Mouse (Mus musculus): ENCODE results near the gene Kif3a. TPM values are rescaled to one million over a fixed set of nuclear protein-coding genes. Genes with fewer than 3 reads are reported as not detected.

Kif3a gene
- polyA plus RNA-seq, 1 experiment = 4.5 TPM

GRCm38 (mm10) chr11:53522930-53523329 is 44.2 kb upstream of the Kif3a start:
- 48% methylated on average over 9 of the region's 9 CpGs for WGBS
- Histone ChIP-seq H3K27ac (ENCODE audit: control insufficient read depth, insufficient read depth, low read depth, low read length, poor library complexity) (no peak overlapping the region), H3K4me3 (replicated peaks; ENCODE audit: control insufficient read depth, low read depth, low read length) (no peak overlapping the region), H3K4me1 (ENCODE audit: control insufficient read depth, insufficient read depth, low read length) (peaks cover 1% of the 10 kb centered on the region)
- no peak for TF ChIP-seq POLR2A (IDR thresholded peaks at IDR 0.05; ENCODE audit: borderline replicate concordance, control insufficient read depth, low read depth, low read length)
- no peak for TF ChIP-seq CTCF (IDR thresholded peaks at IDR 0.05; ENCODE audit: control insufficient read depth, insufficient read depth, low read length)

DNA sequence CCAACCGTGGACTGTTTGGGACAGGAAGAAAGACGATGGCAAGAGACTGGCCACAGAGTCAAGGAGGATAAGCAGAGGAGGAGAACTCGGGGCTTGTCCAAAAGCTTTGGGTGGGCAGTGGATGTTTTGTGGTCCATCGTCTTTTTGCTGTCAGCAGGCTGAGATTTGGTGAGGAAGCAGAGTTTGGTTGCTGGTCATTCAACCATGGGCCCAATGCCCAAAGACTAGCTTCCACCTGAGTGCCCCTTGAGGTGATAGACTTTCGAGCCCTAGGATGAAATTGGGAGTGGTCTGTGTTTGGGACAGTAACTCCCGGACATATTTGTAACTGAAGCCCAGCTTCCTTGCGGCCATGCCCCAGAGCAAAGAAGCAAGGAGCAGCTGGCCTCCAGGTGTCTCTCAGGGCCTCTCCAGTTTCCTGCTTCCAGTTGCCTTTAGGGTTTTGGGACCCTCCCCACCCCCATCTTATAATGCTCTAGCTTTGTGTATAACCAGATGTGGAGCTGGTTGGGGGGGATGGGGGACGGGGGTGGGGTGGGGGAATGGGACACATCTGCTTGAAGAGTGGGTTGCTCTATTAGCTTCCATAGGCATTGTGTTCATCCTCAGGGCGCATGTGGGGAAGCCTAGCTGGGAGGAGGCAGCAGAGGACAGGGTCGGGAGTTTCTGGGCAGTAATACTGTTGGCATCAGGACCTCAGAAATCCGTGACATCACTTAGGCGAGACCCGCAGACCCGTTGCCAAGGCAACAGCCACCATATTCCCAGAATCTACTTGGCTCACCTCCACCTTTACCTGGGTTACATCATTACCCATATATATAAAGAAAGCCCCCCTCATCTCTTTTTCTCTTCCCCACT is 43.4 kb upstream of the Kif3a start:
- H3K27ac ChIP-seq (ENCODE audit: control insufficient read depth, insufficient read depth, low read depth, low read length, poor library complexity) = no peak overlapping the region
- no peak overlapping the region for H3K4me3 ChIP-seq (replicated peaks; ENCODE audit: control insufficient read depth, low read depth, low read length)
- TF ChIP-seq CTCF (IDR thresholded peaks at IDR 0.05; ENCODE audit: control insufficient read depth, insufficient read depth, low read length) = no peak
- TF ChIP-seq POLR2A (IDR thresholded peaks at IDR 0.05; ENCODE audit: borderline replicate concordance, control insufficient read depth, low read depth, low read length) = no peak
- WGBS = 83% methylated on average over 14 of the region's 14 CpGs
- H3K4me1 ChIP-seq (ENCODE audit: control insufficient read depth, insufficient read depth, low read length) = peaks cover 1% of the 10 kb centered on the region

GRCm38 (mm10) chr11:53524905-53525304 is 42.3 kb upstream of the Kif3a start:
- no peak overlapping the region for H3K27ac ChIP-seq (ENCODE audit: control insufficient read depth, insufficient read depth, low read depth, low read length, poor library complexity)
- H3K4me3 ChIP-seq (replicated peaks; ENCODE audit: control insufficient read depth, low read depth, low read length) = no peak overlapping the region
- no peaks in the 10 kb centered on the region; the same call in none of the 2 replicates for H3K4me1 ChIP-seq (ENCODE audit: control insufficient read depth, insufficient read depth, low read length)
- TF ChIP-seq CTCF (IDR thresholded peaks at IDR 0.05; ENCODE audit: control insufficient read depth, insufficient read depth, low read length) = peak; percentile 63
- TF ChIP-seq POLR2A (IDR thresholded peaks at IDR 0.05; ENCODE audit: borderline replicate concordance, control insufficient read depth, low read depth, low read length) = no peak
- WGBS = 78% methylated on average over 6 of the region's 6 CpGs

DNA sequence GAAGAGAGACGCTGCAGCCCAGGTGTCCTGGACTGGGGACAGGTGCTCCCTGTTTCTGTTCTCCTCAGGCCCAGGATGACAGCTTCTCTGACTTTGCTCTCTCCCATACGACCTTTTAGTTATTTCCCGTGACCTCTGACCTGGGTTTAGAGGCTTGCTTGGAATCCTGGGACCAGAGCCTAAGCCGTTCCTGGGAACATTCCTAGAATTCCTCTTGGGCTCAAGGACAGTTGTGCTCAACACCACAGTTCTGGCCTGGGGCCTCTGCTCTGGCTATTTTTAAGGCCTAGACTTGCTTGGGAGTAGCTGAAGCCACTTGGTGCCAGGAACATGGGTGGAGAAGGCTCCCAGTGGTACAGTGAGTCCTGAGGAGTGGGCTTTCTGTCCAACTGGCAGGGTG is 41.7 kb upstream of the Kif3a start:
- H3K4me3 ChIP-seq (replicated peaks; ENCODE audit: control insufficient read depth, low read depth, low read length) = no peak overlapping the region
- TF ChIP-seq CTCF (IDR thresholded peaks at IDR 0.05; ENCODE audit: control insufficient read depth, insufficient read depth, low read length) = no peak
- TF ChIP-seq POLR2A (IDR thresholded peaks at IDR 0.05; ENCODE audit: borderline replicate concordance, control insufficient read depth, low read depth, low read length) = no peak
- WGBS = 88% methylated on average over 4 of the region's 4 CpGs
- no peak overlapping the region for H3K27ac ChIP-seq (ENCODE audit: control insufficient read depth, insufficient read depth, low read depth, low read length, poor library complexity)
- H3K4me1 ChIP-seq (ENCODE audit: control insufficient read depth, insufficient read depth, low read length) = no peaks in the 10 kb centered on the region; the same call in none of the 2 replicates

GRCm38 (mm10) chr11:53528397-53529252 is 38.6 kb upstream of the Kif3a start:
- no peak overlapping the region for H3K4me3 ChIP-seq (replicated peaks; ENCODE audit: control insufficient read depth, low read depth, low read length)
- WGBS = 50% methylated on average over 9 of the region's 9 CpGs
- H3K4me1 ChIP-seq (ENCODE audit: control insufficient read depth, insufficient read depth, low read length) = no peaks in the 10 kb centered on the region; the same call in 1 of the 2 replicates
- H3K27ac ChIP-seq (ENCODE audit: control insufficient read depth, insufficient read depth, low read depth, low read length, poor library complexity) = no peak overlapping the region
- no peak for TF ChIP-seq CTCF (IDR thresholded peaks at IDR 0.05; ENCODE audit: control insufficient read depth, insufficient read depth, low read length)
- TF ChIP-seq POLR2A (IDR thresholded peaks at IDR 0.05; ENCODE audit: borderline replicate concordance, control insufficient read depth, low read depth, low read length) = no peak

DNA sequence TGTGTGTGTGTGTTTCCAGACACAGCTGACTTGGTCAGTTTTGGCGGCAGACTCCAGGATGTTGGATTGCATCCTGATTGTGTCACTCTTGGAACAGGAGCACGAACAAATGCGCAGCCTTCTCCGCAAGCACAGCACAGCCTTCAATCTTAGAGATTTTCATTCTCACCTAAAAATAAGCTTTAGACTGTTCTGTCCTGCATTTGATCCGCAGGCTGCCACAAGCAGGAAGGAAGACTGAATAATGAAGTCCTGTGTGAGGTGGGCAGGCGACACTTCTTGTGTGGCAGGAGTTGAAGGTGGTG is 38.0 kb upstream of the Kif3a start:
- 53% methylated on average over 6 of the region's 6 CpGs for WGBS
- TF ChIP-seq POLR2A (IDR thresholded peaks at IDR 0.05; ENCODE audit: borderline replicate concordance, control insufficient read depth, low read depth, low read length) (no peak), CTCF (IDR thresholded peaks at IDR 0.05; ENCODE audit: control insufficient read depth, insufficient read depth, low read length) (no peak)
- no peaks in the 10 kb centered on the region; the same call in 1 of the 2 replicates for H3K4me1 ChIP-seq (ENCODE audit: control insufficient read depth, insufficient read depth, low read length)
- no peak overlapping the region for H3K4me3 ChIP-seq (replicated peaks; ENCODE audit: control insufficient read depth, low read depth, low read length)
- no peak overlapping the region for H3K27ac ChIP-seq (ENCODE audit: control insufficient read depth, insufficient read depth, low read depth, low read length, poor library complexity)

DNA sequence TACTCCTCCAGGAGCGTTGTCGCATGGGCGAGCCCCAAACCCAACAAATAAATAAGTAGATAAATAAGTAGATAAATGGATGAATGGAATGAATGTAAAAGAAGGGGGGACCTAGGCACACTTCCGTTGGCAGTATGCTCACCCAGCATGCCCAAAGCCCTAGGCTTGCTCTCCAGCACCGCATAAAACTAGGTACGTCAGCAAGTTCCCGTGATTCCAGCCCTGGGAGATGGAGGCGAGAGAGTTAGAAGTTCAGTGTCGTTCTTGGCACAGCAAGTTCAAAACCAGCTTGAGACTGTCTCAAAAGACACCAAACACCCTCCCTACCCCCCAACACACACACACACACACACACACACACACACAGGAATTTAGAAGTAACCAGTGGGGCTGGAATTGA is 37.2 kb upstream of the Kif3a start:
- WGBS = 95% methylated on average over 9 of the region's 9 CpGs
- Histone ChIP-seq H3K27ac (ENCODE audit: control insufficient read depth, insufficient read depth, low read depth, low read length, poor library complexity) (no peak overlapping the region), H3K4me3 (replicated peaks; ENCODE audit: control insufficient read depth, low read depth, low read length) (no peak overlapping the region), H3K4me1 (ENCODE audit: control insufficient read depth, insufficient read depth, low read length) (no peaks in the 10 kb centered on the region; the same call in 1 of the 2 replicates)
- TF ChIP-seq POLR2A (IDR thresholded peaks at IDR 0.05; ENCODE audit: borderline replicate concordance, control insufficient read depth, low read depth, low read length) (no peak), CTCF (IDR thresholded peaks at IDR 0.05; ENCODE audit: control insufficient read depth, insufficient read depth, low read length) (no peak)

DNA sequence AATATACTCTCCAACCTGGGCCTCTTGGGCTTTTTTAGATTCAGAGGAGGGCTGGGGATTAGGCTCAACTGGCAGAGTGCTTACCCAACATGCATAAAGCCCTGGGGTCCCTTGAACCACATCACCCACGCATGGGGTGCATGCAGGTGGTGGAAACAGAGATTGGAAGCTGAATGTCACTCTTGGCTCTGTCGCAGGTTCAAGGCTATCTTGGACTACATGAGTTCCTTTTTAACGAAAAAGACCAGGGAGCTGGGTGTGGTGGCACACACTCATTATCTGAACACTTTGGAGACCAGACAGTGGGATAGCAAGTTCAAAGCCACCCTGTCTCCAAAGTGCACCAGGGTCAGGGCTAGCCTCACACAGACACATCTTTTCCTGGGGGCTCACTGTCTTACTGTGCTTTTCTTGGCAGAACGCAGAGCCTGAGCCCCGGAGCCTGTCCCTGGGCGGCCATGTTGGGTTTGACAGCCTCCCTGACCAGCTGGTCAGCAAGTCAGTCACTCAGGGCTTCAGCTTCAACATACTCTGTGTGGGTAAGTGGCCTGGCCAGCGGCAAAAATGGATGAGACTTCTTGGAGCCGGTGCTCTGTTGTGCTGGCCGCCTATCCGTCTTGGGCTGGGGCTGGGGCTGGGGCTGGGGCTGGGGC is 35.5 kb upstream of the Kif3a start:
- Histone ChIP-seq H3K27ac (ENCODE audit: control insufficient read depth, insufficient read depth, low read depth, low read length, poor library complexity) (no peak overlapping the region), H3K4me3 (replicated peaks; ENCODE audit: control insufficient read depth, low read depth, low read length) (no peak overlapping the region), H3K4me1 (ENCODE audit: control insufficient read depth, insufficient read depth, low read length) (no peaks in the 10 kb centered on the region; the same call in 1 of the 2 replicates)
- TF ChIP-seq POLR2A (IDR thresholded peaks at IDR 0.05; ENCODE audit: borderline replicate concordance, control insufficient read depth, low read depth, low read length) (no peak), CTCF (IDR thresholded peaks at IDR 0.05; ENCODE audit: control insufficient read depth, insufficient read depth, low read length) (no peak)
- 80% methylated on average over 10 of the region's 10 CpGs for WGBS

Measured in bone marrow, adult 2 months (tissue).